Mouse (Mus musculus) G1E (cell line): ENCODE data around the gene Dach1.

ENCODE experiments used
- CTCF ChIP-seq: IDR thresholded peaks from 2 replicates; pipeline ENCODE4 v1.5.1; 2012; ENCODE audit warnings: low read depth, low read length, inconsistent platforms, mixed read lengths
- GATA1 ChIP-seq: IDR thresholded peaks from 2 replicates; pipeline ENCODE4 v1.6.1; 2012; ENCODE audit warnings: borderline replicate concordance, low read length, inconsistent platforms, mixed read lengths
- GATA2 ChIP-seq: IDR thresholded peaks from 2 replicates; pipeline ENCODE4 v1.6.1; 2012; ENCODE audit warnings: low read depth, low read length, inconsistent platforms, borderline replicate concordance

GRCm38 (mm10) chr14:97963624-97964023 is 205.9 kb downstream of the Dach1 start:
- TF ChIP-seq GATA1 (no peak), CTCF (no peak), GATA2 (no peak)
